Mouse (Mus musculus) neural tube, embryonic 13.5 days (tissue): ENCODE results near the gene Rhebl1. TPM values are rescaled to one million over a fixed set of nuclear protein-coding genes. Genes with fewer than 3 reads are reported as not detected.
"Not testable (repeated sequence)": the region's sequence is repeated elsewhere in the genome, so short reads cannot be mapped to it uniquely, and the experiment has no call there.

Experiments used
- ATAC-seq: fragments of 200-750 bp; cut with Nextera tagmentation; 2 replicates; pipeline ENCODE4 v1.8.0; 2017; ENCODE audit warnings: low read depth, mild to moderate bottlenecking, moderate TSS enrichment, moderate library complexity
- H3K27ac ChIP-seq: fragments of 300-500 bp; sonication (generic); replicated peaks from 2 replicates; pipeline ENCODE4 v1.5.1; 2015; ENCODE audit warnings: moderate library complexity, mild to moderate bottlenecking, inconsistent platforms
- H3K27me3 ChIP-seq: fragments of 300-500 bp; sonication (generic); 2 replicates; pipeline ENCODE4 v1.6.1; 2015; ENCODE audit warnings: mild to moderate bottlenecking, inconsistent platforms
- H3K36me3 ChIP-seq: fragments of 300-500 bp; sonication (generic); 2 replicates; pipeline ENCODE4 v1.6.1; 2015; ENCODE audit warnings: mild to moderate bottlenecking, inconsistent platforms
- H3K4me1 ChIP-seq: fragments of 300-500 bp; sonication (generic); replicated peaks from 2 replicates; pipeline ENCODE4 v1.6.1; 2015; ENCODE audit warnings: inconsistent platforms
- H3K4me2 ChIP-seq: fragments of 300-500 bp; sonication (generic); 2 replicates; pipeline ENCODE4 v1.6.1; 2015; ENCODE audit warnings: inconsistent platforms, mild to moderate bottlenecking, moderate library complexity
- H3K4me3 ChIP-seq: fragments of 300-500 bp; sonication (generic); 2 replicates; pipeline ENCODE4 v1.5.1; 2015; ENCODE audit warnings: mild to moderate bottlenecking, inconsistent platforms
- H3K9ac ChIP-seq: fragments of 300-500 bp; sonication (generic); 2 replicates; pipeline ENCODE4 v1.6.1; 2015; ENCODE audit warnings: moderate library complexity, mild to moderate bottlenecking, inconsistent platforms
- H3K9me3 ChIP-seq: fragments of 300-500 bp; sonication (generic); 2 replicates; pipeline ENCODE4 v1.6.1; 2016; ENCODE audit warnings: inconsistent platforms
- WGBS: fragments of 180-500 bp; shearing (Covaris S2); methylation state at CpG from one replicate; pipeline ENCODE4 v1.1.7; 2015; 5-methylcytosine and 5-hydroxymethylcytosine counted together
- polyA plus RNA-seq: library from polyadenylated mRNA; unstranded; fragments of >200 nt; fragmentation: Nextera tagmentation; extraction: Ambion mirVana; gene quantifications from 2 replicates; pipeline ENCODE4 v1.2.1, GENCODE M21; 2015

Rhebl1 gene
- polyA plus RNA-seq, result 27.8 and 33.3 TPM in 2 replicates

- ATAC-seq, result 0 out of 2 replicates have a peak, but pooled peaks have one; percentile 12
- WGBS, result under 1% methylated on average over 77 of the region's 77 CpGs
Measured at GRCm38 (mm10) chr15:98893940-98894745, at the start of gene Rhebl1. Gene Rhebl1, minus strand, starts transcription at chr15:98894540.

GRCm38 (mm10) chr15:98943133-98943532 is 48.8 kb upstream of the Rhebl1 start:
- no peaks in the 10 kb centered on the region for H3K9me3 ChIP-seq
- H3K4me1 ChIP-seq, result peaks cover 5% of the 10 kb centered on the region
- no peak overlapping the region for H3K27ac ChIP-seq
- no peak for ATAC-seq
- no peak overlapping the region for H3K9ac ChIP-seq
- H3K36me3 ChIP-seq, result 0 out of 2 replicates have a peak, but pooled peaks cover 3% of the 10 kb centered on the region
- WGBS, result 75% methylated on average over 4 of the region's 4 CpGs
- H3K27me3 ChIP-seq, result no peaks in the 10 kb centered on the region
- H3K4me3 ChIP-seq, result no peak overlapping the region
- H3K4me2 ChIP-seq, result no peak overlapping the region

More at GRCm38 (mm10) chr15:98893940-98894745, at the start of gene Rhebl1:
- H3K9ac ChIP-seq, result peak within 1 kb of the TSS; percentile 64
- H3K27me3 ChIP-seq, result peaks cover 87% of the 10 kb centered on the region
- peak within 1 kb of the TSS; percentile 90 for H3K4me2 ChIP-seq
- peak within 1 kb of the TSS; percentile 47 for H3K4me3 ChIP-seq
- H3K4me1 ChIP-seq, result peaks cover 45% of the 10 kb centered on the region
- H3K27ac ChIP-seq, result no peak within 1 kb of the TSS
- H3K9me3 ChIP-seq, result no peaks in the 10 kb centered on the region
- H3K36me3 ChIP-seq, result no peaks in the 10 kb centered on the region

- H3K27ac ChIP-seq, result no peak overlapping the region
- no peak for ATAC-seq
- no peaks in the 10 kb centered on the region for H3K9me3 ChIP-seq
- no peak overlapping the region for H3K9ac ChIP-seq
- no peaks in the 10 kb centered on the region for H3K27me3 ChIP-seq
- no peak overlapping the region for H3K4me2 ChIP-seq
- H3K36me3 ChIP-seq, result 0 out of 2 replicates have a peak, but pooled peaks cover 3% of the 10 kb centered on the region
- no peak overlapping the region for H3K4me3 ChIP-seq
- 80% methylated on average over 4 of the region's 4 CpGs for WGBS
- no peaks in the 10 kb centered on the region for H3K4me1 ChIP-seq
Measured at GRCm38 (mm10) chr15:98942081-98942480, 47.7 kb upstream of the Rhebl1 start.

- no peak overlapping the region for H3K27ac ChIP-seq
- ATAC-seq, result no peak
- no peaks in the 10 kb centered on the region for H3K4me1 ChIP-seq
- no peak overlapping the region for H3K4me2 ChIP-seq
- H3K36me3 ChIP-seq, result 0 out of 2 replicates have a peak, but pooled peaks cover 3% of the 10 kb centered on the region
- H3K9ac ChIP-seq, result no peak overlapping the region
- WGBS, result 80% methylated on average over 2 of the region's 2 CpGs
- no peaks in the 10 kb centered on the region for H3K27me3 ChIP-seq
- no peak overlapping the region for H3K4me3 ChIP-seq
- no peaks in the 10 kb centered on the region for H3K9me3 ChIP-seq
Measured at GRCm38 (mm10) chr15:98941539-98941938, 47.2 kb upstream of the Rhebl1 start.

- Histone ChIP-seq H3K27me3 (no peaks in the 10 kb centered on the region), H3K9ac (no peak overlapping the region), H3K9me3 (no peaks in the 10 kb centered on the region), H3K4me1 (peaks cover 5% of the 10 kb centered on the region), H3K4me3 (no peak overlapping the region), H3K27ac (no peak overlapping the region), H3K36me3 (0 out of 2 replicates have a peak, but pooled peaks cover 3% of the 10 kb centered on the region), H3K4me2 (no peak overlapping the region)
- no peak for ATAC-seq
- WGBS, result 59% methylated on average over 10 of the region's 10 CpGs
Measured at GRCm38 (mm10) chr15:98940816-98941215, 46.5 kb upstream of the Rhebl1 start.

- peak within 1 kb of the TSS; percentile 93 for H3K9ac ChIP-seq
- peaks cover 11% of the 10 kb centered on the region for H3K36me3 ChIP-seq
- peak within 1 kb of the TSS; percentile 62 for H3K4me3 ChIP-seq
- 0% methylated on average over 58 of the region's 58 CpGs for WGBS
- no peaks in the 10 kb centered on the region for H3K27me3 ChIP-seq
- H3K9me3 ChIP-seq, result no peaks in the 10 kb centered on the region
- peaks cover 30% of the 10 kb centered on the region for H3K4me1 ChIP-seq
- ATAC-seq, result peak; percentile 95
- peak within 1 kb of the TSS; percentile 98 for H3K4me2 ChIP-seq
- H3K27ac ChIP-seq, result peak within 1 kb of the TSS; percentile 97
Measured at GRCm38 (mm10) chr15:98934217-98934839, 40.0 kb upstream of the Rhebl1 start, which contains the start of gene Tuba1b. Gene Tuba1b, minus strand, starts transcription at chr15:98934565.

GRCm38 (mm10) chr15:98933833-98934216 is 39.5 kb upstream of the Rhebl1 start:
- Histone ChIP-seq H3K27ac (peak overlapping the region; percentile 97), H3K4me2 (peak overlapping the region; percentile 98), H3K9me3 (no peaks in the 10 kb centered on the region), H3K27me3 (no peaks in the 10 kb centered on the region), H3K4me3 (peak overlapping the region; percentile 62), H3K9ac (peak overlapping the region; percentile 93), H3K4me1 (peaks cover 35% of the 10 kb centered on the region), H3K36me3 (peaks cover 11% of the 10 kb centered on the region)
- under 1% methylated on average over 35 of the region's 35 CpGs for WGBS
- peak; percentile 93 for ATAC-seq

- 0 out of 2 replicates have a peak, but pooled peaks have one; percentile 21 for ATAC-seq
- H3K9me3 ChIP-seq, H3K27me3 ChIP-seq: not testable (repeated sequence)
- Histone ChIP-seq H3K4me2 (peak overlapping the region; percentile 98), H3K4me3 (peak overlapping the region; percentile 62), H3K36me3 (peaks cover 11% of the 10 kb centered on the region), H3K27ac (peak overlapping the region; percentile 97), H3K4me1 (peaks cover 37% of the 10 kb centered on the region), H3K9ac (peak overlapping the region; percentile 93)
- WGBS, result 11% methylated on average over 8 of the region's 9 CpGs
Measured at GRCm38 (mm10) chr15:98933004-98933671, 38.8 kb upstream of the Rhebl1 start.

- Histone ChIP-seq H3K4me3 (no peak overlapping the region), H3K9ac (no peak overlapping the region), H3K4me1 (peaks cover 33% of the 10 kb centered on the region), H3K36me3 (peaks cover 11% of the 10 kb centered on the region), H3K27ac (0 out of 2 replicates have a peak overlapping the region, but pooled peaks have one; percentile 33), H3K9me3 (no peaks in the 10 kb centered on the region), H3K27me3 (no peaks in the 10 kb centered on the region), H3K4me2 (peak overlapping the region; percentile 5; the same call in 1 of the 2 replicates)
- ATAC-seq, result no peak
- WGBS, result 70% methylated on average over 3 of the region's 3 CpGs
Measured at GRCm38 (mm10) chr15:98930998-98931397, 36.7 kb upstream of the Rhebl1 start.

GRCm38 (mm10) chr15:98930017-98930734 is 35.8 kb upstream of the Rhebl1 start:
- Histone ChIP-seq H3K4me1 (peaks cover 25% of the 10 kb centered on the region), H3K27me3 (no peaks in the 10 kb centered on the region), H3K36me3 (peaks cover 11% of the 10 kb centered on the region), H3K4me3 (no peak overlapping the region), H3K9me3 (no peaks in the 10 kb centered on the region), H3K27ac (no peak overlapping the region), H3K9ac (no peak overlapping the region), H3K4me2 (no peak overlapping the region)
- 58% methylated on average over 8 of the region's 8 CpGs for WGBS
- no peak for ATAC-seq

GRCm38 (mm10) chr15:98928598-98929240 is 34.4 kb upstream of the Rhebl1 start:
- Histone ChIP-seq H3K4me3 (no peak overlapping the region), H3K27ac (no peak overlapping the region; the same call in 1 of the 2 replicates), H3K36me3 (peaks cover 11% of the 10 kb centered on the region), H3K27me3 (no peaks in the 10 kb centered on the region), H3K4me2 (peak overlapping the region; percentile 26), H3K9ac (no peak overlapping the region), H3K4me1 (peaks cover 21% of the 10 kb centered on the region), H3K9me3 (no peaks in the 10 kb centered on the region)
- peak; percentile 66; the same call in 1 of the 2 replicates for ATAC-seq
- 18% methylated on average over 13 of the region's 13 CpGs for WGBS
